Mouse (Mus musculus) limb, embryonic 11.5 days (tissue): ENCODE data around the gene Mga. TPM values are rescaled to one million over a fixed set of nuclear protein-coding genes. Genes with fewer than 3 reads are reported as not detected.

ENCODE experiments used
- ATAC-seq: fragments of 200-750 bp; cut with Nextera tagmentation; 2 replicates; pipeline ENCODE4 v1.8.0; 2017; ENCODE audit warnings: low read depth; ENCODE audit not compliant: insufficient number of reproducible peaks, low FRiP score, low TSS enrichment
- DNase-seq: peaks from one replicate; pipeline ENCODE4 v3.0.0-alpha.2; 2015; ENCODE audit warnings: low spot score
- H3K27ac ChIP-seq: fragments of 300-500 bp; sonication (generic); replicated peaks from 2 replicates; pipeline ENCODE4 v1.5.1; 2014; ENCODE audit warnings: low read depth, mild to moderate bottlenecking, low read length
- H3K27me3 ChIP-seq: fragments of 300-500 bp; sonication (generic); 2 replicates; pipeline ENCODE4 v1.6.1; 2014; ENCODE audit warnings: mild to moderate bottlenecking, low read length, mixed read lengths; ENCODE audit not compliant: control insufficient read depth, insufficient read depth
- H3K36me3 ChIP-seq: fragments of 300-500 bp; sonication (generic); 2 replicates; pipeline ENCODE4 v1.6.1; 2014; ENCODE audit warnings: mild to moderate bottlenecking, low read length, moderate library complexity, mixed read lengths; ENCODE audit not compliant: control insufficient read depth, insufficient read depth
- H3K4me1 ChIP-seq: fragments of 300-500 bp; sonication (generic); 2 replicates; pipeline ENCODE4 v1.6.1; 2014; ENCODE audit warnings: low read length, mixed read lengths; ENCODE audit not compliant: control insufficient read depth, insufficient read depth
- H3K4me2 ChIP-seq: fragments of 300-500 bp; sonication (generic); 2 replicates; pipeline ENCODE4 v1.6.1; 2014; ENCODE audit warnings: low read depth, mild to moderate bottlenecking, moderate library complexity; ENCODE audit not compliant: severe bottlenecking
- H3K4me3 ChIP-seq: fragments of 300-500 bp; sonication (generic); 2 replicates; pipeline ENCODE4 v1.5.1; 2014; ENCODE audit warnings: low read depth, low read length
- H3K9ac ChIP-seq: fragments of 300-500 bp; sonication (generic); 2 replicates; pipeline ENCODE4 v1.6.1; 2014; ENCODE audit warnings: mild to moderate bottlenecking, low read length
- H3K9me3 ChIP-seq: fragments of 300-500 bp; sonication (generic); 2 replicates; pipeline ENCODE4 v1.6.1; 2016; ENCODE audit warnings: low read length; ENCODE audit not compliant: control insufficient read depth
- WGBS: fragments of 180-500 bp; shearing (Covaris S2); extraction: QIAGEN DNeasy Blood & Tissue Kit; methylation state at CpG from one replicate; pipeline ENCODE4 v1.1.7; 2014; 5-methylcytosine and 5-hydroxymethylcytosine counted together
- polyA plus RNA-seq: library from polyadenylated mRNA; unstranded; fragments of >200 nt; fragmentation: Nextera tagmentation; extraction: Ambion mirVana; gene quantifications from 2 replicates; pipeline ENCODE4 v1.2.1, GENCODE M21; 2014

The Mga gene
- polyA plus RNA-seq, 1 experiment from 2014 or later = 33.1 TPM

GRCm38 (mm10) chr2:119887201-119887600 is 9.8 kb upstream of the Mga start:
- no peak for DNase-seq
- no peak overlapping the region for H3K4me2 ChIP-seq
- no peaks in the 10 kb centered on the region for H3K27me3 ChIP-seq
- no peak overlapping the region for H3K4me3 ChIP-seq
- no peaks in the 10 kb centered on the region for H3K36me3 ChIP-seq
- no peak for ATAC-seq
- WGBS = 92% methylated on average over 3 of the region's 3 CpGs
- H3K27ac ChIP-seq = no peak overlapping the region
- H3K9ac ChIP-seq = no peak overlapping the region
- no peaks in the 10 kb centered on the region for H3K9me3 ChIP-seq
- no peaks in the 10 kb centered on the region for H3K4me1 ChIP-seq

GRCm38 (mm10) chr2:119896553-119897089 is 407 bp upstream of the Mga start:
- H3K9ac ChIP-seq = no peak overlapping the region
- H3K4me1 ChIP-seq = peaks cover 8% of the 10 kb centered on the region
- no peaks in the 10 kb centered on the region for H3K36me3 ChIP-seq
- DNase-seq (peak; percentile 21), ATAC-seq (peak; percentile 79)
- peak overlapping the region; percentile 91 for H3K4me2 ChIP-seq
- H3K27ac ChIP-seq = no peak overlapping the region
- H3K4me3 ChIP-seq = peak overlapping the region; percentile 39
- WGBS = 16% methylated on average over 19 of the region's 19 CpGs
- no peaks in the 10 kb centered on the region for H3K27me3 ChIP-seq
- H3K9me3 ChIP-seq = no peaks in the 10 kb centered on the region

GRCm38 (mm10) chr2:119898141-119898594 is 1.1 kb downstream of the Mga start:
- H3K4me3 ChIP-seq = peak overlapping the region; percentile 39

GRCm38 (mm10) chr2:119916007-119916406 is 19.0 kb downstream of the Mga start:
- Histone ChIP-seq H3K36me3 (peaks cover 2% of the 10 kb centered on the region; the same call in 1 of the 2 replicates), H3K9me3 (no peaks in the 10 kb centered on the region), H3K4me2 (no peak overlapping the region), H3K4me3 (no peak overlapping the region), H3K9ac (no peak overlapping the region), H3K4me1 (no peaks in the 10 kb centered on the region), H3K27ac (no peak overlapping the region), H3K27me3 (no peaks in the 10 kb centered on the region)
- DNase-seq = no peak
- ATAC-seq = no peak

More at GRCm38 (mm10) chr2:119898141-119898594, 1.1 kb downstream of the Mga start:
- Histone ChIP-seq H3K36me3 (no peaks in the 10 kb centered on the region; the same call in 1 of the 2 replicates), H3K27ac (no peak overlapping the region), H3K9ac (peak overlapping the region; percentile 61), H3K4me2 (peak overlapping the region; percentile 91), H3K9me3 (no peaks in the 10 kb centered on the region), H3K4me1 (peaks cover 8% of the 10 kb centered on the region), H3K27me3 (no peaks in the 10 kb centered on the region)
- whole genome bisulfite sequencing = 9% methylated on average over 19 of the region's 19 CpGs
- DNase-seq = peak; percentile 58
- ATAC-seq = no peak

GRCm38 (mm10) chr2:119917631-119918369 is 20.8 kb downstream of the Mga start:
- 77% methylated on average over 1 of the region's 1 CpGs for WGBS
- peaks cover 2% of the 10 kb centered on the region; the same call in 1 of the 2 replicates for H3K36me3 ChIP-seq
- DNase-seq (no peak), ATAC-seq (no peak)
- no peak overlapping the region for H3K4me2 ChIP-seq
- H3K4me3 ChIP-seq = no peak overlapping the region
- no peaks in the 10 kb centered on the region for H3K27me3 ChIP-seq
- no peak overlapping the region for H3K9ac ChIP-seq
- H3K4me1 ChIP-seq = no peaks in the 10 kb centered on the region
- no peaks in the 10 kb centered on the region for H3K9me3 ChIP-seq
- no peak overlapping the region for H3K27ac ChIP-seq

GRCm38 (mm10) chr2:119970571-119970970 is 73.5 kb downstream of the Mga start:
- Histone ChIP-seq H3K27ac (no peak overlapping the region), H3K4me2 (no peak overlapping the region), H3K4me3 (no peak overlapping the region), H3K27me3 (no peaks in the 10 kb centered on the region), H3K9ac (no peak overlapping the region), H3K4me1 (0 out of 2 replicates have a peak, but pooled peaks cover 4% of the 10 kb centered on the region), H3K36me3 (no peaks in the 10 kb centered on the region; the same call in 1 of the 2 replicates), H3K9me3 (no peaks in the 10 kb centered on the region)
- WGBS = 58% methylated on average over 9 of the region's 9 CpGs
- DNase-seq (peak; percentile 38), ATAC-seq (no peak)

GRCm38 (mm10) chr2:119971316-119971715 is 74.3 kb downstream of the Mga start:
- ATAC-seq (no peak), DNase-seq (no peak)
- Histone ChIP-seq H3K4me2 (no peak overlapping the region), H3K9ac (no peak overlapping the region), H3K27me3 (no peaks in the 10 kb centered on the region), H3K9me3 (no peaks in the 10 kb centered on the region), H3K4me3 (no peak overlapping the region), H3K36me3 (no peaks in the 10 kb centered on the region; the same call in 1 of the 2 replicates), H3K4me1 (0 out of 2 replicates have a peak, but pooled peaks cover 4% of the 10 kb centered on the region), H3K27ac (no peak overlapping the region)
- WGBS = 88% methylated on average over 3 of the region's 3 CpGs

- H3K36me3 ChIP-seq = no peaks in the 10 kb centered on the region
- DNase-seq (peak; percentile 97), ATAC-seq (peak; percentile 99)
- H3K4me2 ChIP-seq = peak overlapping the region; percentile 70
- H3K9me3 ChIP-seq = no peaks in the 10 kb centered on the region
- H3K9ac ChIP-seq = peak overlapping the region; percentile 66
- H3K27me3 ChIP-seq = no peaks in the 10 kb centered on the region
- 4% methylated on average over 32 of the region's 32 CpGs for WGBS
- no peak overlapping the region for H3K27ac ChIP-seq
- H3K4me1 ChIP-seq = 0 out of 2 replicates have a peak, but pooled peaks cover 4% of the 10 kb centered on the region
- peak overlapping the region; percentile 79 for H3K4me3 ChIP-seq
These were observed 75.0 kb downstream of the Mga start for GRCm38 (mm10) chr2:119971837-119972536.
